13 mouse cellular contexts compared by ENCODE assay signal in the genomic region with DNA sequence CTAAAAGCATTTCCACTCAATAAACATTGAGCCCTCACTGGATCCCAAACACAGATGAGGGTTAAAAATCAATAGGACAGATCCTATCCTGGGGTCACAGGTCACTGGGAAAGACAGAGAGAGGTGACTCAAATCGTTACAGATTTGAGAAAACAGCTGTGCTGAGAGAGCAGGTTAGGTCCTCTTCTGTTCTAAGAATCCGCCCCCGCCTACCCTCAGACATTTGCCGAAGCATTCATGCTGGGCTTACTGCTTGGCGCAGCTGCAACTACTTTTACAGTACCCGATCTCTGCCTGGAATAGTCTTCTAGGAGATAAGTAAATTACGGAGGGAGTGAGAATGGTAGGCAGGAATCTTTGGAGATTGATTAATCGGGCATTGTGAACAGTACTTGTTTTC. TPM values are rescaled to one million over a fixed set of nuclear protein-coding genes. Genes with fewer than 3 reads are reported as not detected.
DNase-seq lines count a peak whose midpoint lies in the region; TF ChIP-seq lines count a peak whose summit lies in the region.
"Had no signal": no experiment of that assay in that cellular context is flagged by ENCODE, and none has a peak within 500 bp of the region (broad histone marks: within the 10 kb centered on the region; RNA-seq: fewer than 3 reads in every experiment).

No protein-coding gene starts in this region.

- H3K27ac ChIP-seq in limb, embryonic 10.5 days = no peak overlapping the region
- H3K27ac ChIP-seq: forebrain, embryonic 15.5 days; hindbrain, embryonic 15.5 days; lung, embryonic 15.5 days had no signal

- no peaks in the 10 kb centered on the region for H3K9me3 ChIP-seq in limb, embryonic 10.5 days (replicated peaks)
- H3K9me3 ChIP-seq: forebrain, embryonic 15.5 days; hindbrain, embryonic 15.5 days; lung, embryonic 15.5 days had no signal

- no peaks in the 10 kb centered on the region for H3K27me3 ChIP-seq in myocyte (ENCODE audit: control insufficient read depth, insufficient read depth, insufficient read length)
- no peaks in the 10 kb centered on the region for H3K27me3 ChIP-seq in limb, embryonic 10.5 days (ENCODE audit: low read depth, poor library complexity, severe bottlenecking)
- H3K27me3 ChIP-seq: forebrain, embryonic 15.5 days; hindbrain, embryonic 15.5 days; lung, embryonic 15.5 days had no signal

- H3K79me2 ChIP-seq in myocyte (ENCODE audit: control insufficient read depth, insufficient read depth) = peaks cover 100% of the 10 kb centered on the region

- no peaks in the 10 kb centered on the region for H3K36me3 ChIP-seq in myocyte (ENCODE audit: control insufficient read depth, insufficient read depth)
- no peaks in the 10 kb centered on the region for H3K36me3 ChIP-seq in limb, embryonic 10.5 days
- H3K36me3 ChIP-seq: forebrain, embryonic 15.5 days; hindbrain, embryonic 15.5 days; lung, embryonic 15.5 days had no signal

- 74% methylated on average over 8 of the region's 8 CpGs for WGBS in limb, embryonic 10.5 days

- no peak overlapping the region for H3K4me3 ChIP-seq in myocyte
- no peak overlapping the region for H3K4me3 ChIP-seq in limb, embryonic 10.5 days
- H3K4me3 ChIP-seq: forebrain, embryonic 15.5 days; hindbrain, embryonic 15.5 days; lung, embryonic 15.5 days had no signal

- DNase-seq in left cerebral cortex, adult 11 months (ENCODE audit: low spot score) = peak; percentile 68
- no peak for DNase-seq in left cerebral cortex, postnatal 4 days
- DNase-seq in Muller cell, postnatal 12 days (ENCODE audit: inconsistent ontology term) = peak; percentile 31
- peak; percentile 53 for DNase-seq in induced T-regulatory cell, adult 2 months (ENCODE audit: low read depth)
- no peak for DNase-seq in urinary bladder, postnatal 36 days (ENCODE audit: low spot score in 2 of 2)
- DNase-seq in testis, postnatal 10 days (ENCODE audit: low spot score) = no peak
- no peak for DNase-seq in limb, embryonic 10.5 days (ENCODE audit: low spot score)
- DNase-seq: adrenal gland, postnatal 25 days; cerebellum, postnatal 36 days had no signal

- no peak for TF ChIP-seq POLR2A in myocyte (IDR thresholded peaks at IDR 0.05; ENCODE audit: insufficient read length, low read depth)

- intact Hi-C loops in left cerebral cortex, postnatal 4 days (cut with DNase I) = no loop called here

- H3K4me1 ChIP-seq in limb, embryonic 10.5 days = peaks cover 20% of the 10 kb centered on the region

- no peak overlapping the region for H3ac ChIP-seq in myocyte (ENCODE audit: control insufficient read depth, insufficient read length)

- H3K4me2 ChIP-seq in myocyte (ENCODE audit: low read depth) = no peak overlapping the region
- H3K4me2 ChIP-seq: forebrain, embryonic 15.5 days; hindbrain, embryonic 15.5 days; lung, embryonic 15.5 days had no signal

TF ChIP-seq in myocyte, 11 proteins besides CTCF, POLR2A, EP300 and RAD21:
- TF ChIP-seq MYOG (IDR thresholded peaks at IDR 0.05; ENCODE audit: control insufficient read depth in 1 of 3, insufficient read depth in 1 of 3, insufficient read length in 2 of 3, low read depth in 2 of 3) (peak in 1 of 3 experiments; percentile 32), MYOD1 (IDR thresholded peaks at IDR 0.05; ENCODE audit: control insufficient read depth in 1 of 3, insufficient read length in 2 of 3, low read depth in 2 of 3) (peak in 2 of 3 experiments; percentile 8 to 47), SRF (IDR thresholded peaks at IDR 0.05; ENCODE audit: control insufficient read depth, insufficient read length, low read depth) (no peak)
TF ChIP-seq in myocyte: peak in this region for 2.

RNA-seq across cellular contexts. Expression of a gene that starts 47.9 kb away (rescaled TPM):
- total RNA-seq in left cerebral cortex, postnatal 4 days (2021) = 100 to 1,000 TPM; 448 to 466 TPM
- polyA plus RNA-seq in myocyte (2012; fragmentation: generic; extraction: Trizol) = 36.2 TPM
- polyA plus RNA-seq in limb, embryonic 10.5 days (2016; fragmentation: Nextera tagmentation; extraction: Ambion mirVana) = 105 and 110 TPM in 2 replicates

Comparison
In these comparisons a context has a peak if more than half of its experiments do, and no peak if none do; other contexts are left out.
1. DNase-seq: peak in left cerebral cortex, adult 11 months (single experiment), Muller cell, postnatal 12 days (single experiment) and induced T-regulatory cell, adult 2 months (single experiment); none in left cerebral cortex, postnatal 4 days (single experiment), urinary bladder, postnatal 36 days (0 of 2), testis, postnatal 10 days (single experiment) and limb, embryonic 10.5 days (single experiment).